Mouse (Mus musculus) MEL (cell line): ENCODE measurements around the gene Nudt19. TPM values are rescaled to one million over a fixed set of nuclear protein-coding genes. Genes with fewer than 3 reads are reported as not detected.
A peak's percentile ranks its signal among the peaks of the same experiment; 100 is the strongest.
"Not testable (repeated sequence)": the region's sequence is repeated elsewhere in the genome, so short reads cannot be mapped to it uniquely, and the experiment has no call there.

ENCODE experiments used
- DNase-seq: peaks from one replicate; pipeline ENCODE4 v3.0.0; 2011; ENCODE audit warnings: low read depth, low spot score
- H3K27ac ChIP-seq: 2 replicates; pipeline ENCODE4 v1.5.1; 2012; ENCODE audit warnings: low read depth, mild to moderate bottlenecking, control low read depth, low read length, moderate library complexity; ENCODE audit not compliant: control insufficient read depth
- H3K27me3 ChIP-seq, 2 experiments: fragments of 150-350 bp in 1 of 2; sonication (generic) in 1 of 2; 2 replicates each; pipeline ENCODE4 v1.6.1; 2012; ENCODE audit warnings: low read length in 2 of 2, mild to moderate bottlenecking in 2 of 2, improper control_type of control experiment in 1 of 2, moderate library complexity in 1 of 2; ENCODE audit not compliant: insufficient read depth in 2 of 2, control insufficient read depth in 1 of 2
- H3K36me3 ChIP-seq, 2 experiments: 2 replicates each; pipeline ENCODE4 v1.6.1; 2012 to 2014; ENCODE audit warnings: low read length in 2 of 2, improper control_type of control experiment in 1 of 2, inconsistent platforms in 1 of 2, mild to moderate bottlenecking in 1 of 2; ENCODE audit not compliant: insufficient read depth in 2 of 2, control insufficient read depth in 1 of 2
- H3K4me1 ChIP-seq, 2 experiments: fragments of 150-350 bp in 1 of 2; sonication (generic) in 1 of 2; 2 replicates each; pipeline ENCODE4 v1.6.1; 2012; ENCODE audit warnings: low read length in 2 of 2, improper control_type of control experiment in 1 of 2, mild to moderate bottlenecking in 1 of 2; ENCODE audit not compliant: insufficient read depth in 2 of 2, control insufficient read depth in 1 of 2
- H3K4me3 ChIP-seq, 2 experiments: fragments of 150-350 bp in 1 of 2; sonication (generic) in 1 of 2; 2 replicates each; pipeline ENCODE4 v1.5.1; 2012; ENCODE audit warnings: low read depth in 2 of 2, low read length in 2 of 2, mild to moderate bottlenecking in 2 of 2, moderate library complexity in 2 of 2, control low read depth in 1 of 2, improper control_type of control experiment in 1 of 2; ENCODE audit not compliant: control insufficient read depth in 1 of 2, insufficient read depth in 1 of 2
- H3K79me2 ChIP-seq: 2 replicates; pipeline ENCODE4 v1.6.1; 2012; ENCODE audit warnings: mild to moderate bottlenecking, low read length, moderate library complexity; ENCODE audit not compliant: control insufficient read depth, poor library complexity, insufficient read depth
- H3K9ac ChIP-seq: 2 replicates; pipeline ENCODE4 v1.6.1; 2012; ENCODE audit warnings: low read depth, mild to moderate bottlenecking, control low read depth, low read length, moderate library complexity; ENCODE audit not compliant: control insufficient read depth, poor library complexity, severe bottlenecking
- H3K9me3 ChIP-seq: fragments of 150-350 bp; sonication (generic); replicated peaks from 2 replicates; pipeline ENCODE4 v1.6.1; 2012; ENCODE audit warnings: mild to moderate bottlenecking, low read length, improper control_type of control experiment, moderate library complexity; ENCODE audit not compliant: insufficient read depth
- CHD1 ChIP-seq: IDR thresholded peaks from 2 replicates; pipeline ENCODE4 v1.6.1; 2012; ENCODE audit warnings: low read depth, mild to moderate bottlenecking, inconsistent platforms, low read length, improper control_type of control experiment
- CHD2 ChIP-seq: IDR thresholded peaks from 2 replicates; pipeline ENCODE4 v1.6.1; 2011; ENCODE audit warnings: low read length, improper control_type of control experiment
- CTCF ChIP-seq, 3 experiments: IDR thresholded peaks in 2 of 3; conservative IDR thresholded peaks in 1 of 3; 2 replicates each; pipeline ENCODE4 v1.5.1; 2011 to 2012; ENCODE audit warnings: low read length in 3 of 3, low read depth in 2 of 3, mild to moderate bottlenecking in 2 of 3, improper control_type of control experiment in 1 of 3, inconsistent platforms in 1 of 3, mixed read lengths in 1 of 3, moderate library complexity in 1 of 3; ENCODE audit not compliant: control insufficient read depth in 1 of 3, insufficient read depth in 1 of 3, poor library complexity in 1 of 3, severe bottlenecking in 1 of 3
- E2F4 ChIP-seq: IDR thresholded peaks from 2 replicates; pipeline ENCODE4 v1.6.1; 2011; ENCODE audit warnings: low read depth, low read length, improper control_type of control experiment, borderline replicate concordance
- ETS1 ChIP-seq: IDR thresholded peaks from 2 replicates; pipeline ENCODE4 v1.6.1; 2012; ENCODE audit warnings: low read depth, mild to moderate bottlenecking, inconsistent platforms, low read length, improper control_type of control experiment, moderate library complexity
- GABPA ChIP-seq: IDR thresholded peaks from 2 replicates; pipeline ENCODE4 v1.6.1; 2012; ENCODE audit warnings: low read depth, mild to moderate bottlenecking, inconsistent platforms, low read length, improper control_type of control experiment, moderate library complexity
- GATA1 ChIP-seq: IDR thresholded peaks from 2 replicates; pipeline ENCODE4 v1.6.1; 2011; ENCODE audit warnings: low read depth, low read length, improper control_type of control experiment
- HCFC1 ChIP-seq: IDR thresholded peaks from 2 replicates; pipeline ENCODE4 v1.6.1; 2012; ENCODE audit warnings: low read depth, mild to moderate bottlenecking, inconsistent platforms, low read length, improper control_type of control experiment, moderate library complexity
- JUND ChIP-seq: IDR thresholded peaks from 2 replicates; pipeline ENCODE4 v1.6.1; 2011; ENCODE audit warnings: low read depth, mild to moderate bottlenecking, improper control_type of control experiment, low read length
- KAT2A ChIP-seq: conservative IDR thresholded peaks from 2 replicates; pipeline ENCODE4 v1.6.1; 2012; ENCODE audit warnings: low read depth, low read length, improper control_type of control experiment, inconsistent platforms
- MAFK ChIP-seq: IDR thresholded peaks from 2 replicates; pipeline ENCODE4 v1.6.1; 2011; ENCODE audit warnings: low read depth, mild to moderate bottlenecking, low read length, improper control_type of control experiment, borderline replicate concordance
- MAX ChIP-seq: IDR thresholded peaks from 2 replicates; pipeline ENCODE4 v1.6.1; 2011; ENCODE audit warnings: low read length, improper control_type of control experiment
- MAZ ChIP-seq: IDR thresholded peaks from 2 replicates; pipeline ENCODE4 v1.6.1; 2012; ENCODE audit warnings: low read depth, mild to moderate bottlenecking, inconsistent platforms, low read length, improper control_type of control experiment
- MXI1 ChIP-seq: IDR thresholded peaks from 2 replicates; pipeline ENCODE4 v1.6.1; 2011; ENCODE audit warnings: mild to moderate bottlenecking, low read depth, low read length, improper control_type of control experiment
- MYB ChIP-seq: IDR thresholded peaks from 2 replicates; pipeline ENCODE4 v1.6.1; 2011; ENCODE audit warnings: mild to moderate bottlenecking, low read depth, low read length, improper control_type of control experiment
- NELFE ChIP-seq: IDR thresholded peaks from 2 replicates; pipeline ENCODE4 v1.6.1; 2011; ENCODE audit warnings: low read depth, low read length, improper control_type of control experiment
- RCOR1 ChIP-seq: IDR thresholded peaks from 2 replicates; pipeline ENCODE4 v1.6.1; 2012; ENCODE audit warnings: low read depth, mild to moderate bottlenecking, inconsistent platforms, low read length, improper control_type of control experiment
- TBP ChIP-seq: IDR thresholded peaks from 2 replicates; pipeline ENCODE4 v1.8.0; 2011; ENCODE audit warnings: low read depth, low read length, improper control_type of control experiment
- TCF12 ChIP-seq: IDR thresholded peaks from 2 replicates; pipeline ENCODE4 v1.6.1; 2014; ENCODE audit warnings: low read depth, mild to moderate bottlenecking, inconsistent platforms, low read length, improper control_type of control experiment, moderate library complexity
- ZC3H11A ChIP-seq: IDR thresholded peaks from 2 replicates; pipeline ENCODE4 v1.6.1; 2012; ENCODE audit warnings: low read depth, mild to moderate bottlenecking, inconsistent platforms, low read length, improper control_type of control experiment
- ZMIZ1 ChIP-seq: IDR thresholded peaks from 2 replicates; pipeline ENCODE4 v1.6.1; 2012; ENCODE audit warnings: low read depth, mild to moderate bottlenecking, inconsistent platforms, low read length, improper control_type of control experiment, moderate library complexity
- polyA plus RNA-seq, 2 experiments: library from polyadenylated mRNA; stranded (reverse) in 1 of 2; unstranded in 1 of 2; fragments of >175 nt in 1 of 2; fragments of >200 nt in 1 of 2; gene quantifications; 2 replicates each; pipeline versions ENCODE4 v1.2.1 to v1.2.4; 2012; ENCODE audit warnings: low replicate concordance in 2 of 2, low read depth in 1 of 2; ENCODE audit not compliant: insufficient read length in 2 of 2, insufficient read depth in 1 of 2, missing spikeins in 1 of 2
- total RNA-seq: library from RNA; depleted of rRNA; stranded (reverse); fragments of 300-350 nt; gene quantifications from 2 replicates; pipeline ENCODE4 v1.2.3, GENCODE M21; 2012

The Nudt19 gene
- total and polyA plus RNA-seq, 3 experiments: 67.6 to 631 (median 89.1) TPM

GRCm38 (mm10) chr7:35537562-35537961, 18.5 kb downstream of the Nudt19 start, which contains the start of gene Tdrd12:
TSS of gene Tdrd12 (minus strand) at chr7:35537745.
- peak; percentile 20 for DNase-seq
- Histone ChIP-seq H3K4me3 (no peak within 1 kb of the TSS), H3K36me3 (no peaks in the 10 kb centered on the region), H3K4me1 (no peaks in the 10 kb centered on the region), H3K27ac (no peak within 1 kb of the TSS), H3K9ac (no peak within 1 kb of the TSS), H3K79me2 (no peaks in the 10 kb centered on the region), H3K9me3 (no peaks in the 10 kb centered on the region), H3K27me3 (no peaks in the 10 kb centered on the region)
- TF ChIP-seq JUND: no peak
- TF ChIP-seq GABPA: no peak
- peak; percentile 27 to 56 (median 42); a peak in 4 of 6 replicates for TF ChIP-seq CTCF (IDR thresholded peaks at IDR 0.05 in 2 of 3, conservative IDR thresholded peaks at IDR 0.05 in 1 of 3; ENCODE audit: control insufficient read depth in 1 of 3, insufficient read depth in 1 of 3, low read depth in 2 of 3, low read length in 3 of 3, poor library complexity in 1 of 3, severe bottlenecking in 1 of 3)

DNA sequence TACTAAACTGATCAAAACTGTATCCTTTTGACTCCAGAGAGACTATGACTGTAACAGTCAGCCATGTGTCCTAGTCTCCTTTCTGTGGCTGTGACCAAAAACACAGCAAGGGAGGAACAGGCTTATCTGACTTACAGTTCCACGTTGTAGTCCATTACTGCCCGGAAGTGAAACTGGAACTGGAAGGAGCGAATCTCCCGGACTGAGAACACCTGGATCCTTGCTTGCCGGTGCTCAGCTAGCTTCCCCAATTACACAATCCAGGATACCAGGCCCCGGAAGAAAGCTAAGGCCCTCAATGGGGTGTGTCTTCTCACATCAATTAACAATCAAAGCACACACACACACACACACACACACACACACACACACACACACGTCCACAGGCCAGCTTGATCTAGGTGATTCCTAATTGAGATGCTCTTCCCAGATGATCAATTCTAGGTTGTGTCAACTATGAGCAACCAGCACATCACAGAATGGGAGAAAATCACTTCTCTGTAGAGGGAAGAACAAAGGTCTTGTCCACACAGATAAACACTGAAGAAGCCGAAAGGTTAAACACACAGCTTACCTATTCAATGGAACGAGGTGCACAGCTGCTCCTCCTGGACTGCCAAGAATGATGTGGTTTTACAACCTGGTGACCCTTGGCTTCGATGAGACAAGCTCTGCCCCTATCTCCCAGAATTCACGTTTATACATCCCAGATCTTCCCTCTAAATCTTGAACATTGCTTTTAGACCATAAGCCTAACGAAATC, 20.2 kb downstream of the Nudt19 start:
- no peak for TF ChIP-seq KAT2A
- no peak for TF ChIP-seq MAFK
- no peak for TF ChIP-seq GATA1
- TF ChIP-seq NELFE: no peak
- TF ChIP-seq CHD1: no peak
- no peak for TF ChIP-seq TBP
- TF ChIP-seq MYB: no peak
- TF ChIP-seq TCF12: no peak
- TF ChIP-seq MAX: no peak
- no peak for TF ChIP-seq ZMIZ1
- no peak for TF ChIP-seq CHD2
- TF ChIP-seq ETS1: no peak
- TF ChIP-seq HCFC1: no peak
- TF ChIP-seq MXI1: no peak
- no peak for TF ChIP-seq ZC3H11A
- TF ChIP-seq GABPA: no peak
- TF ChIP-seq RCOR1: no peak
- no peak for TF ChIP-seq MAZ
- TF ChIP-seq JUND: no peak
- no peak for TF ChIP-seq E2F4
- Histone ChIP-seq H3K79me2 (no peaks in the 10 kb centered on the region), H3K4me3 (peak overlapping the region in 1 of 2 experiments; percentile 30; a peak in 2 of 4 replicates), H3K36me3 (no peaks in the 10 kb centered on the region), H3K27me3 (no peaks in the 10 kb centered on the region), H3K27ac (no peak overlapping the region), H3K4me1 (no peaks in the 10 kb centered on the region), H3K9ac (0 out of 2 replicates have a peak overlapping the region, but pooled peaks have one; percentile 17), H3K9me3 (no peaks in the 10 kb centered on the region)
- no peak for DNase-seq

- H3K36me3 ChIP-seq, H3K4me1 ChIP-seq, H3K4me3 ChIP-seq, H3K79me2 ChIP-seq, DNase-seq, H3K9ac ChIP-seq, H3K27me3 ChIP-seq, H3K27ac ChIP-seq, H3K9me3 ChIP-seq: not testable (repeated sequence)
Measured at GRCm38 (mm10) chr7:35530544-35530943, 25.6 kb downstream of the Nudt19 start.
